Mouse (Mus musculus) kidney, embryonic 14.5 days (tissue): ENCODE measurements around the gene Pde3a. TPM values are rescaled to one million over a fixed set of nuclear protein-coding genes. Genes with fewer than 3 reads are reported as not detected.

ENCODE experiments used
- ATAC-seq: fragments of 200-750 bp; cut with Nextera tagmentation; 2 replicates; pipeline ENCODE4 v1.8.0; 2017; ENCODE audit warnings: moderate number of reproducible peaks, mild to moderate bottlenecking, moderate TSS enrichment, moderate library complexity; ENCODE audit not compliant: low FRiP score, low TSS enrichment
- H3K27ac ChIP-seq: fragments of 300-500 bp; sonication (generic); 2 replicates; pipeline ENCODE4 v1.5.1; 2014; ENCODE audit warnings: low read depth, mild to moderate bottlenecking, low read length, moderate library complexity, mixed read lengths
- H3K27me3 ChIP-seq: fragments of 300-500 bp; sonication (generic); 2 replicates; pipeline ENCODE4 v1.6.1; 2014; ENCODE audit warnings: mild to moderate bottlenecking, low read length; ENCODE audit not compliant: control insufficient read depth, insufficient read depth
- H3K36me3 ChIP-seq: fragments of 300-500 bp; sonication (generic); 2 replicates; pipeline ENCODE4 v1.6.1; 2014; ENCODE audit warnings: low read length, mixed read lengths; ENCODE audit not compliant: control insufficient read depth, insufficient read depth
- H3K4me1 ChIP-seq: fragments of 300-500 bp; sonication (generic); 2 replicates; pipeline ENCODE4 v1.6.1; 2014; ENCODE audit warnings: low read length, mixed read lengths; ENCODE audit not compliant: control insufficient read depth, insufficient read depth
- H3K4me2 ChIP-seq: fragments of 300-500 bp; sonication (generic); replicated peaks from 2 replicates; pipeline ENCODE4 v1.6.1; 2014; ENCODE audit warnings: low read depth, mild to moderate bottlenecking, low read length
- H3K4me3 ChIP-seq: fragments of 300-500 bp; sonication (generic); 2 replicates; pipeline ENCODE4 v1.5.1; 2014; ENCODE audit warnings: mild to moderate bottlenecking, low read length
- H3K9ac ChIP-seq: fragments of 300-500 bp; sonication (generic); 2 replicates; pipeline ENCODE4 v1.6.1; 2014; ENCODE audit warnings: low read depth, mild to moderate bottlenecking, low read length, moderate library complexity
- H3K9me3 ChIP-seq: fragments of 300-500 bp; sonication (generic); 2 replicates; pipeline ENCODE4 v1.6.1; 2016; ENCODE audit warnings: low read length; ENCODE audit not compliant: control insufficient read depth
- WGBS: fragments of 180-500 bp; shearing (Covaris S2); extraction: QIAGEN DNeasy Blood & Tissue Kit; methylation state at CpG from one replicate; pipeline ENCODE4 v1.1.7; 2014; 5-methylcytosine and 5-hydroxymethylcytosine counted together
- polyA plus RNA-seq: library from polyadenylated mRNA; unstranded; fragments of >200 nt; fragmentation: Nextera tagmentation; extraction: Ambion mirVana; gene quantifications from 2 replicates; pipeline ENCODE4 v1.2.1, GENCODE M21; 2014

The Pde3a gene
- polyA plus RNA-seq, 1 experiment from 2014 or later = 13.8 TPM

GRCm38 (mm10) chr6:141348542-141348941 is 99.5 kb downstream of the Pde3a start:
- no peak overlapping the region for H3K9ac ChIP-seq
- no peaks in the 10 kb centered on the region for H3K4me1 ChIP-seq
- no peak for ATAC-seq
- no peak overlapping the region for H3K4me2 ChIP-seq
- H3K9me3 ChIP-seq = no peaks in the 10 kb centered on the region
- no peak overlapping the region for H3K27ac ChIP-seq
- no peaks in the 10 kb centered on the region for H3K27me3 ChIP-seq
- H3K36me3 ChIP-seq = no peaks in the 10 kb centered on the region
- H3K4me3 ChIP-seq = no peak overlapping the region
- 90% methylated on average over 9 of the region's 9 CpGs for WGBS

GRCm38 (mm10) chr6:141350261-141350660 is 101.2 kb downstream of the Pde3a start:
- H3K9ac ChIP-seq = no peak overlapping the region
- no peaks in the 10 kb centered on the region for H3K4me1 ChIP-seq
- WGBS = 94% methylated on average over 5 of the region's 5 CpGs
- ATAC-seq = no peak
- H3K27me3 ChIP-seq = no peaks in the 10 kb centered on the region
- no peaks in the 10 kb centered on the region for H3K9me3 ChIP-seq
- no peaks in the 10 kb centered on the region for H3K36me3 ChIP-seq
- no peak overlapping the region for H3K4me3 ChIP-seq
- no peak overlapping the region for H3K27ac ChIP-seq
- no peak overlapping the region for H3K4me2 ChIP-seq

- no peak overlapping the region for H3K9ac ChIP-seq
- H3K36me3 ChIP-seq = no peaks in the 10 kb centered on the region
- no peaks in the 10 kb centered on the region for H3K4me1 ChIP-seq
- H3K4me2 ChIP-seq = no peak overlapping the region
- H3K27ac ChIP-seq = no peak overlapping the region
- 67% methylated on average over 6 of the region's 6 CpGs for WGBS
- no peaks in the 10 kb centered on the region for H3K9me3 ChIP-seq
- no peak overlapping the region for H3K4me3 ChIP-seq
- ATAC-seq = no peak
- H3K27me3 ChIP-seq = no peaks in the 10 kb centered on the region
Observed at GRCm38 (mm10) chr6:141352277-141352676, 103.2 kb downstream of the Pde3a start.

- 91% methylated on average over 3 of the region's 3 CpGs for WGBS
- ATAC-seq = no peak
- Histone ChIP-seq H3K36me3 (no peaks in the 10 kb centered on the region), H3K4me3 (no peak overlapping the region), H3K4me2 (no peak overlapping the region), H3K9me3 (no peaks in the 10 kb centered on the region), H3K9ac (no peak overlapping the region), H3K4me1 (no peaks in the 10 kb centered on the region), H3K27me3 (no peaks in the 10 kb centered on the region), H3K27ac (no peak overlapping the region)
Observed at GRCm38 (mm10) chr6:141363664-141364063, 114.6 kb downstream of the Pde3a start.

- Histone ChIP-seq H3K9me3 (no peaks in the 10 kb centered on the region), H3K4me1 (no peaks in the 10 kb centered on the region), H3K9ac (no peak overlapping the region), H3K27ac (peak overlapping the region; percentile 42; the same call in 1 of the 2 replicates), H3K36me3 (no peaks in the 10 kb centered on the region), H3K4me2 (no peak overlapping the region), H3K4me3 (no peak overlapping the region), H3K27me3 (no peaks in the 10 kb centered on the region)
- ATAC-seq = peak; percentile 32; the same call in 1 of the 2 replicates
- 63% methylated on average over 5 of the region's 5 CpGs for WGBS
Observed at GRCm38 (mm10) chr6:141367037-141367436, 118.0 kb downstream of the Pde3a start.

GRCm38 (mm10) chr6:141372697-141373096 is 123.6 kb downstream of the Pde3a start:
- no peaks in the 10 kb centered on the region for H3K27me3 ChIP-seq
- H3K4me3 ChIP-seq = no peak overlapping the region
- H3K36me3 ChIP-seq = no peaks in the 10 kb centered on the region
- no peaks in the 10 kb centered on the region for H3K9me3 ChIP-seq
- ATAC-seq = no peak
- H3K27ac ChIP-seq = no peak overlapping the region
- no peaks in the 10 kb centered on the region for H3K4me1 ChIP-seq
- no peak overlapping the region for H3K9ac ChIP-seq
- no peak overlapping the region for H3K4me2 ChIP-seq
- WGBS = 57% methylated on average over 2 of the region's 2 CpGs

- WGBS = 64% methylated on average over 2 of the region's 2 CpGs
- no peak overlapping the region for H3K4me2 ChIP-seq
- H3K27ac ChIP-seq = no peak overlapping the region
- H3K4me1 ChIP-seq = no peaks in the 10 kb centered on the region; the same call in 1 of the 2 replicates
- H3K27me3 ChIP-seq = no peaks in the 10 kb centered on the region
- no peak overlapping the region for H3K9ac ChIP-seq
- H3K4me3 ChIP-seq = no peak overlapping the region
- H3K9me3 ChIP-seq = no peaks in the 10 kb centered on the region
- no peaks in the 10 kb centered on the region for H3K36me3 ChIP-seq
- no peak for ATAC-seq
Observed at GRCm38 (mm10) chr6:141374469-141375057, 125.5 kb downstream of the Pde3a start.

- WGBS = 65% methylated on average over 4 of the region's 4 CpGs
- no peak overlapping the region for H3K4me2 ChIP-seq
- H3K4me1 ChIP-seq = peaks cover 4% of the 10 kb centered on the region; the same call in 1 of the 2 replicates
- H3K9me3 ChIP-seq = no peaks in the 10 kb centered on the region
- H3K27me3 ChIP-seq = no peaks in the 10 kb centered on the region
- ATAC-seq = no peak
- no peak overlapping the region for H3K4me3 ChIP-seq
- H3K9ac ChIP-seq = no peak overlapping the region
- H3K36me3 ChIP-seq = no peaks in the 10 kb centered on the region
- no peak overlapping the region for H3K27ac ChIP-seq
Observed at GRCm38 (mm10) chr6:141375155-141375554, 126.1 kb downstream of the Pde3a start.

GRCm38 (mm10) chr6:141380927-141381326 is 131.9 kb downstream of the Pde3a start:
- Histone ChIP-seq H3K27ac (peak overlapping the region; percentile 66; the same call in 1 of the 2 replicates), H3K36me3 (no peaks in the 10 kb centered on the region), H3K4me3 (no peak overlapping the region), H3K4me2 (peak overlapping the region; percentile 31), H3K4me1 (peaks cover 19% of the 10 kb centered on the region; the same call in 1 of the 2 replicates), H3K27me3 (no peaks in the 10 kb centered on the region), H3K9me3 (no peaks in the 10 kb centered on the region), H3K9ac (no peak overlapping the region)
- peak; percentile 80 for ATAC-seq
- WGBS = 18% methylated on average over 12 of the region's 12 CpGs
